Mouse (Mus musculus): ENCODE measurements around the gene Apeh. TPM values are rescaled to one million over a fixed set of nuclear protein-coding genes. Genes with fewer than 3 reads are reported as not detected.

Gene Apeh
- polyA plus RNA-seq, 2 experiments, result 150 to 153 TPM

- Histone ChIP-seq H3K4me3 (ENCODE audit: insufficient read depth in 1 of 2, low read depth in 2 of 2, low read length in 2 of 2) (no peak overlapping the region), H3K36me3 (replicated peaks; ENCODE audit: control insufficient read depth, insufficient read depth, low read depth) (no peaks in the 10 kb centered on the region), H3K27me3 (ENCODE audit: control insufficient read depth, insufficient read depth, low read length) (no peaks in the 10 kb centered on the region), H3K9ac (replicated peaks) (no peak overlapping the region), H3K27ac (no peak overlapping the region), H3K4me2 (ENCODE audit: low read depth) (no peak overlapping the region), H3K4me1 (replicated peaks; ENCODE audit: control insufficient read depth in 2 of 2, insufficient read depth in 2 of 2, low read length in 1 of 2) (0 out of 4 replicates have a peak, but pooled peaks cover 0 to 2% of the 10 kb centered on the region in 2 experiments), H3K9me3 (ENCODE audit: control insufficient read depth, low read length) (no peaks in the 10 kb centered on the region)
- TF ChIP-seq CTCF (IDR thresholded peaks at IDR 0.05; ENCODE audit: low read depth) (no peak), EP300 (IDR thresholded peaks at IDR 0.05; ENCODE audit: low read depth) (no peak)
- DNase-seq (ENCODE audit: low read depth in 3 of 3, low spot score in 3 of 3) (no peak), ATAC-seq (ENCODE audit: insufficient read depth) (no peak)
- WGBS (ENCODE audit: insufficient replicate concordance), result 61% methylated on average over 1 of the region's 1 CpGs
Observed at GRCm38 (mm10) chr9:108133478-108133877, 39.1 kb upstream of the Apeh start.

- Histone ChIP-seq H3K27ac (no peak overlapping the region), H3K27me3 (ENCODE audit: control insufficient read depth, insufficient read depth, low read length) (no peaks in the 10 kb centered on the region), H3K9ac (replicated peaks) (no peak overlapping the region), H3K9me3 (ENCODE audit: control insufficient read depth, low read length) (no peaks in the 10 kb centered on the region), H3K36me3 (replicated peaks; ENCODE audit: control insufficient read depth, insufficient read depth, low read depth) (no peaks in the 10 kb centered on the region), H3K4me3 (ENCODE audit: insufficient read depth in 1 of 2, low read depth in 2 of 2, low read length in 2 of 2) (no peak overlapping the region), H3K4me2 (ENCODE audit: low read depth) (no peak overlapping the region), H3K4me1 (replicated peaks; ENCODE audit: control insufficient read depth in 2 of 2, insufficient read depth in 2 of 2, low read length in 1 of 2) (0 out of 4 replicates have a peak, but pooled peaks cover 0 to 2% of the 10 kb centered on the region in 2 experiments)
- no peak for TF ChIP-seq EP300 (IDR thresholded peaks at IDR 0.05; ENCODE audit: low read depth)
- TF ChIP-seq CTCF (IDR thresholded peaks at IDR 0.05; ENCODE audit: low read depth), result no peak
- ATAC-seq (ENCODE audit: insufficient read depth), result no peak
- no peak for DNase-seq (ENCODE audit: low read depth in 3 of 3, low spot score in 3 of 3)
- WGBS (ENCODE audit: insufficient replicate concordance), result 69% methylated on average over 3 of the region's 3 CpGs
Observed at GRCm38 (mm10) chr9:108132373-108132772, 38.0 kb upstream of the Apeh start.

- Histone ChIP-seq H3K27me3 (ENCODE audit: control insufficient read depth, insufficient read depth, low read length) (no peaks in the 10 kb centered on the region), H3K4me1 (replicated peaks; ENCODE audit: control insufficient read depth in 2 of 2, insufficient read depth in 2 of 2, low read length in 1 of 2) (0 out of 4 replicates have a peak, but pooled peaks cover 0 to 2% of the 10 kb centered on the region in 2 experiments), H3K4me3 (ENCODE audit: insufficient read depth in 1 of 2, low read depth in 2 of 2, low read length in 2 of 2) (no peak overlapping the region), H3K9ac (replicated peaks) (no peak overlapping the region), H3K36me3 (replicated peaks; ENCODE audit: control insufficient read depth, insufficient read depth, low read depth) (no peaks in the 10 kb centered on the region), H3K27ac (no peak overlapping the region), H3K4me2 (ENCODE audit: low read depth) (no peak overlapping the region), H3K9me3 (ENCODE audit: control insufficient read depth, low read length) (no peaks in the 10 kb centered on the region)
- DNase-seq (ENCODE audit: low read depth in 3 of 3, low spot score in 3 of 3) (no peak), ATAC-seq (ENCODE audit: insufficient read depth) (no peak)
- TF ChIP-seq EP300 (IDR thresholded peaks at IDR 0.05; ENCODE audit: low read depth) (no peak), CTCF (IDR thresholded peaks at IDR 0.05; ENCODE audit: low read depth) (no peak)
- WGBS (ENCODE audit: insufficient replicate concordance), result 22% methylated on average over 5 of the region's 5 CpGs
Observed at GRCm38 (mm10) chr9:108131502-108131901, 37.1 kb upstream of the Apeh start.

- Histone ChIP-seq H3K4me2 (ENCODE audit: low read depth) (no peak overlapping the region), H3K27ac (no peak overlapping the region), H3K27me3 (ENCODE audit: control insufficient read depth, insufficient read depth, low read length) (no peaks in the 10 kb centered on the region), H3K36me3 (replicated peaks; ENCODE audit: control insufficient read depth, insufficient read depth, low read depth) (no peaks in the 10 kb centered on the region), H3K9ac (replicated peaks) (no peak overlapping the region), H3K4me3 (ENCODE audit: insufficient read depth in 1 of 2, low read depth in 2 of 2, low read length in 2 of 2) (no peak overlapping the region), H3K9me3 (ENCODE audit: control insufficient read depth, low read length) (no peaks in the 10 kb centered on the region), H3K4me1 (replicated peaks; ENCODE audit: control insufficient read depth in 2 of 2, insufficient read depth in 2 of 2, low read length in 1 of 2) (0 out of 4 replicates have a peak, but pooled peaks cover 0 to 2% of the 10 kb centered on the region in 2 experiments)
- TF ChIP-seq CTCF (IDR thresholded peaks at IDR 0.05; ENCODE audit: low read depth) (no peak), EP300 (IDR thresholded peaks at IDR 0.05; ENCODE audit: low read depth) (no peak)
- WGBS (ENCODE audit: insufficient replicate concordance), result 54% methylated on average over 13 of the region's 13 CpGs
- DNase-seq (ENCODE audit: low read depth in 3 of 3, low spot score in 3 of 3) (no peak), ATAC-seq (ENCODE audit: insufficient read depth) (no peak)
Observed at GRCm38 (mm10) chr9:108129042-108129948, 34.9 kb upstream of the Apeh start.

- Histone ChIP-seq H3K27me3 (ENCODE audit: control insufficient read depth, insufficient read depth, low read length) (no peaks in the 10 kb centered on the region), H3K27ac (no peak overlapping the region), H3K4me2 (ENCODE audit: low read depth) (no peak overlapping the region), H3K4me3 (ENCODE audit: insufficient read depth in 1 of 2, low read depth in 2 of 2, low read length in 2 of 2) (no peak overlapping the region), H3K4me1 (replicated peaks; ENCODE audit: control insufficient read depth in 2 of 2, insufficient read depth in 2 of 2, low read length in 1 of 2) (0 out of 4 replicates have a peak, but pooled peaks cover 0 to 2% of the 10 kb centered on the region in 2 experiments), H3K9me3 (ENCODE audit: control insufficient read depth, low read length) (no peaks in the 10 kb centered on the region), H3K36me3 (replicated peaks; ENCODE audit: control insufficient read depth, insufficient read depth, low read depth) (no peaks in the 10 kb centered on the region), H3K9ac (replicated peaks) (no peak overlapping the region)
- DNase-seq (ENCODE audit: low read depth in 3 of 3, low spot score in 3 of 3), result no peak
- WGBS (ENCODE audit: insufficient replicate concordance), result 69% methylated on average over 11 of the region's 11 CpGs
- no peak for ATAC-seq (ENCODE audit: insufficient read depth)
- TF ChIP-seq EP300 (IDR thresholded peaks at IDR 0.05; ENCODE audit: low read depth) (no peak), CTCF (IDR thresholded peaks at IDR 0.05; ENCODE audit: low read depth) (no peak)
Observed at GRCm38 (mm10) chr9:108128248-108128647, 33.8 kb upstream of the Apeh start.

All from liver, embryonic 14.5 days (tissue).